Mouse (Mus musculus) thymus, adult 2 months (tissue): Measurements from ENCODE around the gene Pdia5. TPM values are rescaled to one million over a fixed set of nuclear protein-coding genes. Genes with fewer than 3 reads are reported as not detected.

ENCODE experiments used
- DNase-seq: peaks from one replicate; pipeline ENCODE4 v3.0.0; 2021
- H3K27ac ChIP-seq: fragments of 200-500 bp; 2 replicates; pipeline ENCODE4 v1.5.1; 2012; ENCODE audit warnings: low read length, control low read depth; ENCODE audit not compliant: control insufficient read depth, insufficient read depth
- H3K27me3 ChIP-seq: fragments of 200-500 bp; 2 replicates; pipeline ENCODE4 v1.6.1; 2012; ENCODE audit warnings: mild to moderate bottlenecking, low read length, moderate library complexity, mixed read lengths; ENCODE audit not compliant: control insufficient read depth, insufficient read depth
- H3K36me3 ChIP-seq: fragments of 200-500 bp; 2 replicates; pipeline ENCODE4 v1.6.1; 2012; ENCODE audit warnings: mild to moderate bottlenecking, low read length, moderate library complexity; ENCODE audit not compliant: control insufficient read depth, insufficient read depth
- H3K4me1 ChIP-seq: fragments of 200-500 bp; replicated peaks from 2 replicates; pipeline ENCODE4 v1.6.1; 2012; ENCODE audit warnings: low read length; ENCODE audit not compliant: control insufficient read depth, insufficient read depth
- H3K4me3 ChIP-seq: fragments of 200-500 bp; 2 replicates; pipeline ENCODE4 v1.5.1; 2012; ENCODE audit warnings: mild to moderate bottlenecking, low read length, control low read depth, moderate library complexity; ENCODE audit not compliant: control insufficient read depth, insufficient read depth
- CTCF ChIP-seq: fragments of 200-500 bp; IDR thresholded peaks from 2 replicates; pipeline ENCODE4 v1.5.1; 2012; ENCODE audit warnings: mild to moderate bottlenecking, control low read depth, low read length, moderate library complexity, borderline replicate concordance; ENCODE audit not compliant: control insufficient read depth, poor library complexity, insufficient read depth; ENCODE audit errors: extremely low read depth
- POLR2A ChIP-seq: fragments of 200-500 bp; IDR thresholded peaks from 2 replicates; pipeline ENCODE4 v1.6.1; 2012; ENCODE audit warnings: mild to moderate bottlenecking, low read length, control low read depth, moderate library complexity; ENCODE audit not compliant: control insufficient read depth, poor library complexity, insufficient read depth; ENCODE audit errors: extremely low read depth
- WGBS: fragments of 180-500 bp; shearing (Covaris S2); methylation state at CpG from one replicate; pipeline ENCODE4 v1.1.7; 2018; 5-methylcytosine and 5-hydroxymethylcytosine counted together
- polyA plus RNA-seq: library from polyadenylated mRNA; depleted of rRNA; stranded (reverse); fragments of >200 nt; gene quantifications from 2 replicates; pipeline ENCODE4 v1.2.3, GENCODE M21; 2012

Gene Pdia5
- polyA plus RNA-seq, 1 experiment = 2.2 TPM

GRCm38 (mm10) chr16:35485711-35486110 is 5.0 kb downstream of the Pdia5 start:
- TF ChIP-seq POLR2A = no peak
- no peak for TF ChIP-seq CTCF
- H3K36me3 ChIP-seq = no peaks in the 10 kb centered on the region
- H3K27me3 ChIP-seq = peaks cover 6% of the 10 kb centered on the region; the same call in 1 of the 2 replicates
- H3K4me1 ChIP-seq = peaks cover 22% of the 10 kb centered on the region
- WGBS = 94% methylated on average over 9 of the region's 9 CpGs
- H3K4me3 ChIP-seq = no peak overlapping the region
- DNase-seq = no peak
- no peak overlapping the region for H3K27ac ChIP-seq

- Histone ChIP-seq H3K4me1 (peaks cover 15% of the 10 kb centered on the region), H3K4me3 (no peak overlapping the region), H3K27ac (no peak overlapping the region), H3K27me3 (0 out of 2 replicates have a peak, but pooled peaks cover under 1% of the 10 kb centered on the region), H3K36me3 (no peaks in the 10 kb centered on the region)
- no peak for DNase-seq
- TF ChIP-seq CTCF (no peak), POLR2A (no peak)
- 14% methylated on average over 8 of the region's 8 CpGs for WGBS
Observed at GRCm38 (mm10) chr16:35484526-35485233, 6.0 kb downstream of the Pdia5 start.

- TF ChIP-seq POLR2A = no peak
- TF ChIP-seq CTCF = no peak
- Histone ChIP-seq H3K4me1 (peaks cover 15% of the 10 kb centered on the region), H3K36me3 (no peaks in the 10 kb centered on the region), H3K27me3 (no peaks in the 10 kb centered on the region), H3K4me3 (no peak overlapping the region), H3K27ac (no peak overlapping the region)
- 46% methylated on average over 4 of the region's 4 CpGs for WGBS
- no peak for DNase-seq
Observed at GRCm38 (mm10) chr16:35484105-35484504, 6.6 kb downstream of the Pdia5 start.

- no peaks in the 10 kb centered on the region for H3K36me3 ChIP-seq
- 93% methylated on average over 6 of the region's 6 CpGs for WGBS
- H3K27me3 ChIP-seq = no peaks in the 10 kb centered on the region
- TF ChIP-seq CTCF (no peak), POLR2A (no peak)
- H3K4me3 ChIP-seq = no peak overlapping the region
- DNase-seq = no peak
- no peak overlapping the region for H3K27ac ChIP-seq
- peaks cover 4% of the 10 kb centered on the region for H3K4me1 ChIP-seq
Observed at GRCm38 (mm10) chr16:35479301-35479700, 11.4 kb downstream of the Pdia5 start.

GRCm38 (mm10) chr16:35477273-35477672 is 13.4 kb downstream of the Pdia5 start:
- Histone ChIP-seq H3K4me1 (no peaks in the 10 kb centered on the region), H3K27me3 (no peaks in the 10 kb centered on the region), H3K36me3 (no peaks in the 10 kb centered on the region), H3K27ac (no peak overlapping the region), H3K4me3 (no peak overlapping the region)
- 97% methylated on average over 1 of the region's 1 CpGs for WGBS
- DNase-seq = no peak
- no peak for TF ChIP-seq POLR2A
- no peak for TF ChIP-seq CTCF

- TF ChIP-seq POLR2A (no peak), CTCF (no peak)
- Histone ChIP-seq H3K36me3 (no peaks in the 10 kb centered on the region), H3K27me3 (no peaks in the 10 kb centered on the region), H3K4me1 (no peaks in the 10 kb centered on the region), H3K4me3 (no peak overlapping the region), H3K27ac (no peak overlapping the region)
- DNase-seq = no peak
- WGBS = 97% methylated on average over 14 of the region's 14 CpGs
Observed at GRCm38 (mm10) chr16:35472569-35473275, 18.0 kb downstream of the Pdia5 start.
